25 mouse cellular contexts compared by ENCODE assay signal in the genomic region with DNA sequence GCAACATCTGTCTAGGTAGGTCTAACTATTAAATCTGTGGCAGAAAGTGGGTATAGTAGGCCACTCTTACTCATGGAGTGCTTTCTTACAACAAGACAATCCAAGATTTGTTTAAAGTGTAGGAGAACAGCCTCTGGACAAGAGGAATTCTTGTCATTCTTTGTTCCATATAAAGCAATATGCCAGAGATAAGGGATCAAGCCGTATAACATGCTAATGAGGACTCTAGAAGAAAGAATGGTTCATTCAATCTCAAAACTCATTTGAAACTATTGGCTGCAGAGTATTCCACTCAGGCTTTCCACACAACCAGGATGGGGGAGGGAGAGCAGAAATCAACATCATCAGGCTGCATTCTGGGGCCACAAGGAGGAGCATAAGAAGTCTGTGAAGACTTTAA. TPM values are rescaled to one million over a fixed set of nuclear protein-coding genes. Genes with fewer than 3 reads are reported as not detected.
DNase-seq lines count a peak whose midpoint lies in the region; ATAC-seq and TF ChIP-seq lines count a peak whose summit lies in the region.
"Had no signal": no experiment of that assay in that cellular context is flagged by ENCODE, and none has a peak within 500 bp of the region (broad histone marks: within the 10 kb centered on the region; RNA-seq: fewer than 3 reads in every experiment).

No protein-coding gene starts in this region.

- H3K4me2 ChIP-seq in lung, embryonic 15.5 days, result no peak overlapping the region
- no peak overlapping the region for H3K4me2 ChIP-seq in lung, postnatal 0 days (replicated peaks; ENCODE audit: low read depth, low read length)
- H3K4me2 ChIP-seq: embryonic facial prominence, embryonic 12.5 days; forebrain, embryonic 13.5 days; forebrain, embryonic 15.5 days had no signal

- H3K27me3 ChIP-seq in lung, embryonic 15.5 days, result no peaks in the 10 kb centered on the region
- H3K27me3 ChIP-seq in lung, postnatal 0 days (replicated peaks; ENCODE audit: insufficient read depth, low read length), result no peaks in the 10 kb centered on the region
- H3K27me3 ChIP-seq: embryonic facial prominence, embryonic 12.5 days; forebrain, embryonic 13.5 days; forebrain, embryonic 15.5 days had no signal

- no peak for TF ChIP-seq CTCF in layer of hippocampus, adult 2 months (conservative IDR thresholded peaks at IDR 0.05)
- TF ChIP-seq CTCF in lung, postnatal 0 days (IDR thresholded peaks at IDR 0.05), result no peak

- intact Hi-C loops in heart, postnatal 36 days (cut with DNase I), result no loop called here

- WGBS in lung, embryonic 15.5 days, result 30% methylated on average over 1 of the region's 1 CpGs
- WGBS in lung, postnatal 0 days, result 38% methylated on average over 1 of the region's 1 CpGs

- no peak overlapping the region for H3K9ac ChIP-seq in lung, embryonic 15.5 days
- no peak overlapping the region for H3K9ac ChIP-seq in lung, postnatal 0 days (replicated peaks; ENCODE audit: low read depth)
- H3K9ac ChIP-seq: embryonic facial prominence, embryonic 12.5 days; forebrain, embryonic 13.5 days; forebrain, embryonic 15.5 days had no signal

- no peak overlapping the region for H3K4me3 ChIP-seq in layer of hippocampus, adult 2 months
- H3K4me3 ChIP-seq in lung, embryonic 15.5 days, result no peak overlapping the region
- H3K4me3 ChIP-seq in lung, postnatal 0 days (ENCODE audit: low read depth, low read length), result no peak overlapping the region
- H3K4me3 ChIP-seq: embryonic facial prominence, embryonic 10.5 days; embryonic facial prominence, embryonic 12.5 days; forebrain, embryonic 13.5 days; forebrain, embryonic 15.5 days had no signal

- peak overlapping the region; percentile 59; the same call in 1 of the 2 replicates for H3K27ac ChIP-seq in layer of hippocampus, adult 2 months
- H3K27ac ChIP-seq in lung, embryonic 15.5 days, result peak overlapping the region; percentile 55; the same call in 1 of the 2 replicates
- H3K27ac ChIP-seq in lung, postnatal 0 days (ENCODE audit: low read length), result no peak overlapping the region
- H3K27ac ChIP-seq: embryonic facial prominence, embryonic 10.5 days; embryonic facial prominence, embryonic 12.5 days; forebrain, embryonic 13.5 days; forebrain, embryonic 15.5 days had no signal

- H3K9me3 ChIP-seq in lung, embryonic 15.5 days, result no peaks in the 10 kb centered on the region
- H3K9me3 ChIP-seq in lung, postnatal 0 days (ENCODE audit: low read length), result no peaks in the 10 kb centered on the region
- H3K9me3 ChIP-seq: embryonic facial prominence, embryonic 10.5 days; embryonic facial prominence, embryonic 12.5 days; forebrain, embryonic 13.5 days; forebrain, embryonic 15.5 days had no signal

- ATAC-seq in lung, embryonic 15.5 days (ENCODE audit: borderline replicate concordance, extremely low read depth, low FRiP score, low TSS enrichment), result no peak; the same call in 1 of the 2 replicates
- peak; percentile 62 for ATAC-seq in lung, postnatal 0 days
- ATAC-seq: forebrain, embryonic 13.5 days; forebrain, embryonic 15.5 days had no signal

- H3K36me3 ChIP-seq in lung, embryonic 15.5 days, result no peaks in the 10 kb centered on the region
- no peaks in the 10 kb centered on the region for H3K36me3 ChIP-seq in lung, postnatal 0 days (ENCODE audit: insufficient read depth, low read length)
- H3K36me3 ChIP-seq: embryonic facial prominence, embryonic 10.5 days; embryonic facial prominence, embryonic 12.5 days; forebrain, embryonic 15.5 days had no signal

- TF ChIP-seq EP300 in lung, postnatal 0 days (IDR thresholded peaks at IDR 0.05), result peak; percentile 73

- peaks cover 6% of the 10 kb centered on the region for H3K4me1 ChIP-seq in lung, embryonic 15.5 days
- no peaks in the 10 kb centered on the region for H3K4me1 ChIP-seq in lung, postnatal 0 days (ENCODE audit: insufficient read depth, low read depth, low read length)
- H3K4me1 ChIP-seq: embryonic facial prominence, embryonic 10.5 days; embryonic facial prominence, embryonic 12.5 days; forebrain, embryonic 13.5 days; forebrain, embryonic 15.5 days had no signal

- DNase-seq in layer of hippocampus, adult 2 months (ENCODE audit: low spot score in 2 of 2), result no peak
- no peak for DNase-seq in layer of hippocampus, adult 8-10 months (ENCODE audit: low spot score in 2 of 2)
- DNase-seq in lung, postnatal 25 days (ENCODE audit: low spot score), result no peak
- DNase-seq in lung, postnatal 0 days (ENCODE audit: low spot score), result peak; percentile 60
- no peak for DNase-seq in lung, postnatal 4 days
- no peak for DNase-seq in heart, postnatal 36 days
- DNase-seq: adrenal gland, adult 2 months; adrenal gland, postnatal 10 days; adrenal gland, postnatal 25 days; cerebellum, adult 11-12 months; cerebellum, adult 2 months; cerebellum, postnatal 10 days; cerebellum, postnatal 25 days had no signal

RNA-seq across cellular contexts. Expression of gene Pin1rt1, which starts 11.2 kb away (rescaled TPM):
- total RNA-seq in layer of hippocampus, adult 2 months (2021), result not detected
- not detected for total RNA-seq in layer of hippocampus, adult 8-10 months (2022)
- polyA plus RNA-seq in lung, embryonic 15.5 days (2015; fragmentation: Nextera tagmentation; extraction: Ambion mirVana), result not detected in 2 replicates
- not detected in 2 replicates for polyA plus RNA-seq in lung, postnatal 0 days (2015; fragmentation: Nextera tagmentation; extraction: Ambion mirVana)
- total RNA-seq in heart, postnatal 36 days (2021), result not detected
- total RNA-seq: adrenal gland, adult 2 months; adrenal gland, postnatal 10 days; adrenal gland, postnatal 25 days; adrenal gland, postnatal 4 days; ES-E14; MEL had no signal
- polyA plus RNA-seq: adrenal gland, adult 2 months; C2C12; cortical plate, adult 2 months; embryonic facial prominence, embryonic 14.5 days; forebrain, embryonic 11.5 days; forebrain, embryonic 13.5 days had no signal

RNA-seq across cellular contexts. Expression of gene Depdc7, which starts 15.3 kb away (rescaled TPM):
- 1 to 10 TPM; 1.6 to 2.2 TPM for total RNA-seq in layer of hippocampus, adult 2 months (2021)
- 1 to 10 TPM; 2.6 to 3.6 (median 3.2) TPM for total RNA-seq in layer of hippocampus, adult 8-10 months (2022)
- polyA plus RNA-seq in lung, embryonic 15.5 days (2015; fragmentation: Nextera tagmentation; extraction: Ambion mirVana), result 8.6 and 9.1 TPM in 2 replicates
- polyA plus RNA-seq in lung, postnatal 0 days (2015; fragmentation: Nextera tagmentation; extraction: Ambion mirVana), result 2.2 and 2.7 TPM in 2 replicates
- total RNA-seq in heart, postnatal 36 days (2021), result 1 to 10 TPM in 1 of 2 experiments, under 1 TPM in 1; 0.95 to 1.9 TPM

RNA-seq across cellular contexts. Expression of gene Tcp11l1, which starts 15.4 kb away (rescaled TPM):
- 10 to 100 TPM; 35.6 to 37.9 TPM for total RNA-seq in layer of hippocampus, adult 2 months (2021)
- 10 to 100 TPM; 39.0 to 53.4 (median 42.7) TPM for total RNA-seq in layer of hippocampus, adult 8-10 months (2022)
- polyA plus RNA-seq in lung, embryonic 15.5 days (2015; fragmentation: Nextera tagmentation; extraction: Ambion mirVana), result 27.3 and 32.2 TPM in 2 replicates
- polyA plus RNA-seq in lung, postnatal 0 days (2015; fragmentation: Nextera tagmentation; extraction: Ambion mirVana), result 12.5 and 12.9 TPM in 2 replicates
- total RNA-seq in heart, postnatal 36 days (2021), result 1 to 10 TPM; 7.1 to 7.2 TPM

Comparison
In these comparisons a context has a peak if more than half of its experiments do, and no peak if none do; other contexts are left out.
1. RNA of gene Tcp11l1, which starts 15.4 kb away (total RNA-seq): 39.0 to 53.4 TPM in layer of hippocampus, adult 8-10 months and 35.6 to 37.9 TPM in layer of hippocampus, adult 2 months; 7.1 to 7.2 TPM in heart, postnatal 36 days; every median in the first group is over 4 times any median in the second.